Mouse (Mus musculus): ENCODE data around the gene Pabpn1.
"Not testable (repeated sequence)": the region's sequence is repeated elsewhere in the genome, so short reads cannot be mapped to it uniquely, and the experiment has no call there.

The Pabpn1 gene

DNA sequence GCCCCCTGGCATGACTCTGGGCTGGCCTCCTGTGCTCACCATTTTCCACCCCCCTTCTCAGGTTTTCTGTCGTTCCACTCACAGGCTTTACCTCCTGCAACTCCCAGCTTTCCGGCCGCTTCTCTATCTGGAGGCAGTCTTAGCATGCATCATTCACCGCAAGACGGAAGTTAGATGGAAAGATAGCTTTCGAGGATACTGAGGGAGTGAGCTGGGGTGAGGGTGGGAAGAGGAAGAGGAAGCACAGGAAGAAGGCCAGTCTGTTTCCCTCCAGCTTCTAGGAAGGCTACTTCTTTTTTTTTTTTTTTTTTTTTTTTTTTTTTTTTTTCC is 44.5 kb downstream of the Pabpn1 start:
- no peak for DNase-seq (ENCODE audit: low read depth, low spot score)

- DNase-seq (ENCODE audit: low read depth, low spot score), result no peak
Measured at GRCm38 (mm10) chr14:54937361-54938182, 45.3 kb downstream of the Pabpn1 start.

DNA sequence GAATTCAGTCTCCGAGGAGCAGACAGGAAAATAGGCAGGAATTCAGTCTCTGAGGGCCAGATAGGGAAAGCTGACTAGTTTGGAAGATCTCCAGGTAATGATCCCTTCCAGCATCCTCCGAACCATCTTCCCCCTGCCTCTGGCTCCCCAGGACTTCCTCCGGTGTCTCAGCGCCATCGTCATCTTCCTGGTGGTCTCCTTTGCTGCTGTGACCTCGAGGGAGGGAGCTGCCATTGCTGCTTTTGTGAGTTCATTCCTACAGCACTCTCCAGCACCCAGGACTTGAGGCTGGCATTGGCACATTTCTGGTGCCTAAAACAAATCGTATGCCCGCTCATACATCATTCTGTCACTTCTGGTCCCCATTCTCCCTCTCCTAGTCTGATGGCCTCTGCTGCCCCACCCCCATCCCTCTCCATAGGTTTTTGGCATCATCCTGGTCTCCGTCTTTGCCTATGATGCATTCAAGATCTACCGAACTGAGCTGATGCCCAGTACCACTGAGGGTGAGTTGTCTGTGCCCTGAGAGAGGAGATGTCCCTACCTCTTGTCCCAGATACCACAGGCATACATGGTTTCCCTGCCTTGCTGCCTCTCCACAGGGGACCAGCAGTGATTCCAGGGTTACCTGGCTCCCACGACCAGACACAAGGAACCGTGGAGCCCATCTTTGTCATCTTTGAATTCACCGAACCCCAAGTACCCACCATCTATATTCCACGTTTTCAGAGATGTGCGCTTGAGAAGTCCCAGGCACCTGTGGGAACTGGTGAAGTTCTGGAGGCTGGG is 46.3 kb downstream of the Pabpn1 start:
- no peak for DNase-seq (ENCODE audit: low read depth, low spot score)

DNA sequence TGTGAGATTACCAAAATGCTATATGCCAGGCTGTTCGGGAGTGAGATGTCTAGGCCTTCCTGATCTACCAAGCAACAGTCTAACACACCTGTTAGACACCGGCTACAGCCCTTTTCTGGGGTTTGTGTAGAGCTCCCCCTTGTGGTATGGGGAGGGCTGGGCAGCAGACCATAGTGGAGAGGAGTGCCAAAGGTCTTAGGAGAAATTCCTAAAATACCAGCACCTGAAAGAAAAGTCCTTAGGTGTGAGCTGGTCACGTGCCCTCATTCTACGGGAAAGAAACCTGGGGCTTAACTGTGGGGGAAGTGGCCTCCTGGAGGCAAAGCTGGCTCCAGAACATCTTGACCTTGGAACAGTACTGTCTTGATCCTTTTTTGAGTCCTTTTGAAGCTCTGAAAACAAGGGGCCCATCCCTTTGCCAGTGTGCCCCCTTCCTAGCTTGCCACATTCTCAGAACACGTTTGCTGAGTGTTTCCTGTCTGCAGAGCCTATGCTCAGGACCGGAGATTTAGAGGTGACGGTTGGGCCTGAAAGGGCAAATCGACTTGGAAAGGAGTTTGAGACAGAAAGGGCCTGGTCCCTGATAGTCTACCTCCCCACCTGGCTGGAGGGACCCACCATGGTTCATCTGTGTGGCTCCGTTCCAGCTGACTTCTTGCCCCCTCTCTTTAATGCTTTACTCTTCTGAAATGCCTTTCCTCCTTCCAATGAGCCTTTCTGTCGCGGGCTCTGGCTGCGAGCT is 47.3 kb downstream of the Pabpn1 start:
- DNase-seq (ENCODE audit: low read depth, low spot score), result peak; percentile 16

DNA sequence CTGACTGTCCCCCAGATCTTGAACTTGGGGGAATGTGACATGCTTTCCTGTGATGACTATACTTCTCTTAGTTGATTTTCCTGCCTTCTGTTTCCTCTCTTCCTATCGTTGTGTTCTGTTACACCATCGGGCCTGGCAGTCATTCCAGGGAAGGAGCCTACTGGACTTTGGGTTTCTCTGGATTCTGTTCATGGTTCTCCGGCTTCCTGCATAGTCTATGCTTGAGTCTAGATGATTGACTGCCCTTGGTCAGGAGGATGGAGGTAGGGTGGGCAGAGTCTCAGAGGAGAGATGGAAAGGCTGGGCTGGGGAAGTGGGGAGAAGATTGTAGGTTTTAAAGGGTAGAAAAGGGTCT is 47.9 kb downstream of the Pabpn1 start:
- DNase-seq (ENCODE audit: low read depth, low spot score), result no peak

DNA sequence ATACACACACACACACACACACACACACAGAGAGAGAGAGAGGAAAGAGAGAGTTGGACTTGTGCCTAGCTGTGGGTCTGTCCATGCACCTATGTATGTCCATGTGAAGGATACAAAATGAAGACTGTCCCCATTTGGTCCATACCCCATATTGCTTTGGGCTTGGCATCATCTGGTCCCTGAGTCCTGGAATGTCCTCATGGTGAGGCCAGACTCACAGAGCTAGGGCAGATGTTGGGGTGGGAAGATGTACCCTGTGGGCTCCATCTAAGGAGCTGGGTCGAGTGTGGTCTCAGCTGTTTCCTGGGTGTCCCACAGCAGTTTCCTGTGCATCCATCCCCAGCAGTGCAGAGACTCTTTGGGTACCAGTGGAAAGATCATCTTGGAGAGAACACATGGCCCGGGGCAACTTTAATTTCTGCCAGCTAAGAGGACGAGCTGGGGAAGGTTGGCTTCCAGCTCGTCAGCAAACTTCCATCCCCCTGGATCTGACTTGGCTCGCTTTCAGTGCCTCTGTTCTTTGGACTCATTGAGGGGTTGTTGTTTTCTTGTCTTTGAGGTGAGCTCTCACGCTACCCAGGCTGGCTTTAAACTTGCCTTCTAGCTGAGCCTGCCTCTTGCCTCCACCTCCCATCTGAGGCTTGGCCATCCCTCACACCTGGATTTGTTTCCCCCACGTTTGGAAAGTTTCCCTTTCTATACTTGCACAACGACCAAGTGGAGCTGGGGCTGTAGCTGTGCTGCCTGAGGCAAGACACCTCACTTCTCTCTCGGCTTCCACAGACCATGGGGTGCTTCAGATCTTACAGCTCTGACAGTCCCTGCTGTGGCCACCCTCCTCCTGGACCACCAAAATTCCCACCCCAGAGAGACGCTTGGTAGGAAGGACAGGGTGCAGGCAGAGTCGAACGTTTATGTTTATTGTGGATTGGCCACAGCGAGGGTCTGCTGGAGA is 49.0 kb downstream of the Pabpn1 start:
- DNase-seq (ENCODE audit: low read depth, low spot score), result no peak

GRCm38 (mm10) chr14:54942479-54942878 is 50.2 kb downstream of the Pabpn1 start:
- no peak for DNase-seq (ENCODE audit: low read depth, low spot score)

- DNase-seq (ENCODE audit: low read depth, low spot score), result no peak
Measured at GRCm38 (mm10) chr14:54943971-54944370, 51.7 kb downstream of the Pabpn1 start.

GRCm38 (mm10) chr14:54944939-54945338 is 52.6 kb downstream of the Pabpn1 start:
- no peak for DNase-seq (ENCODE audit: low read depth, low spot score)

GRCm38 (mm10) chr14:54945975-54946704 is 53.8 kb downstream of the Pabpn1 start:
- DNase-seq (ENCODE audit: low read depth, low spot score), result no peak

GRCm38 (mm10) chr14:54947008-54947407 is 54.7 kb downstream of the Pabpn1 start:
- not testable (repeated sequence) for DNase-seq (ENCODE audit: low read depth, low spot score)
